Mouse (Mus musculus) neural tube, embryonic 15.5 days (tissue): ENCODE data around the gene Acap2. TPM values are rescaled to one million over a fixed set of nuclear protein-coding genes. Genes with fewer than 3 reads are reported as not detected.
A peak's percentile ranks its signal among the peaks of the same experiment; 100 is the strongest.

Experiments
- ATAC-seq: fragments of 200-750 bp; cut with Nextera tagmentation; 2 replicates; pipeline ENCODE4 v1.8.0; 2017; ENCODE audit warnings: mild to moderate bottlenecking, moderate TSS enrichment, moderate library complexity; ENCODE audit not compliant: low FRiP score
- H3K27ac ChIP-seq: fragments of 300-500 bp; sonication (generic); replicated peaks from 2 replicates; pipeline ENCODE4 v1.5.1; 2015; ENCODE audit warnings: mild to moderate bottlenecking, inconsistent platforms
- H3K27me3 ChIP-seq: fragments of 300-500 bp; sonication (generic); replicated peaks from 2 replicates; pipeline ENCODE4 v1.6.1; 2015; ENCODE audit warnings: inconsistent platforms
- H3K36me3 ChIP-seq: fragments of 300-500 bp; sonication (generic); 2 replicates; pipeline ENCODE4 v1.6.1; 2015; ENCODE audit warnings: inconsistent platforms
- H3K4me1 ChIP-seq: fragments of 300-500 bp; sonication (generic); 2 replicates; pipeline ENCODE4 v1.6.1; 2015; ENCODE audit warnings: inconsistent platforms
- H3K4me2 ChIP-seq: fragments of 300-500 bp; sonication (generic); 2 replicates; pipeline ENCODE4 v1.6.1; 2015; ENCODE audit warnings: inconsistent platforms, mild to moderate bottlenecking, moderate library complexity
- H3K4me3 ChIP-seq: fragments of 300-500 bp; sonication (generic); replicated peaks from 2 replicates; pipeline ENCODE4 v1.5.1; 2015; ENCODE audit warnings: mild to moderate bottlenecking, inconsistent platforms
- H3K9ac ChIP-seq: fragments of 300-500 bp; sonication (generic); replicated peaks from 2 replicates; pipeline ENCODE4 v1.6.1; 2015; ENCODE audit warnings: mild to moderate bottlenecking, inconsistent platforms
- H3K9me3 ChIP-seq: fragments of 300-500 bp; sonication (generic); replicated peaks from 2 replicates; pipeline ENCODE4 v1.6.1; 2016; ENCODE audit warnings: inconsistent platforms
- WGBS: fragments of 180-500 bp; shearing (Covaris S2); methylation state at CpG from one replicate; pipeline ENCODE4 v1.1.7; 2015; ENCODE audit warnings: mixed read lengths; 5-methylcytosine and 5-hydroxymethylcytosine counted together
- polyA plus RNA-seq: library from polyadenylated mRNA; unstranded; fragments of >200 nt; fragmentation: Nextera tagmentation; extraction: Ambion mirVana; gene quantifications from 2 replicates; pipeline ENCODE4 v1.2.1, GENCODE M21; 2015

Gene Acap2
- polyA plus RNA-seq, 1 experiment from 2014 or later, result 10.4 TPM

GRCm38 (mm10) chr16:31185757-31186156 is 15.3 kb downstream of the Acap2 start:
- peaks cover 14% of the 10 kb centered on the region for H3K4me1 ChIP-seq
- no peak overlapping the region for H3K4me2 ChIP-seq
- H3K27me3 ChIP-seq, result no peaks in the 10 kb centered on the region
- no peak overlapping the region for H3K27ac ChIP-seq
- ATAC-seq, result no peak
- H3K36me3 ChIP-seq, result no peaks in the 10 kb centered on the region
- no peak overlapping the region for H3K4me3 ChIP-seq
- H3K9me3 ChIP-seq, result no peaks in the 10 kb centered on the region
- 94% methylated on average over 2 of the region's 2 CpGs for WGBS
- H3K9ac ChIP-seq, result no peak overlapping the region

DNA sequence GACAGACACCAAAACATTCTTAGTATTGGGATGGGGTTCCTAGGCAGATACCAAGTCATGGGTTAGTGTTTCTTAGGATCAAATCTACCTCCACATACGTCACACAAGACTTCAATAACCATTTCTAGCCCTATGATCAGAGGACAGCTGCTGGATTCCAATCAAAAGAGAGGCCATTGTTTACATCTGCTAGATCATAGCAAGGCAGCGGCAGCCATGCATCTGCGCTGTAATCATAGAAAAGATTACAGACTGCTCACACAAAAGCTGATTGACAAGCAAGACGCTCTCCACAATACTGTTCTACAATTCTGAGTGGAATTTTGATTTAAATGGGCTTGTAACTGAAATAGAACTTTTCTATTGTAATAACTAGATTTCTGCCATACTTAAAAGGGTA is 16.3 kb downstream of the Acap2 start:
- WGBS, result 86% methylated on average over 4 of the region's 4 CpGs
- no peak overlapping the region for H3K9ac ChIP-seq
- no peak overlapping the region for H3K4me3 ChIP-seq
- H3K9me3 ChIP-seq, result no peaks in the 10 kb centered on the region
- no peaks in the 10 kb centered on the region for H3K27me3 ChIP-seq
- peaks cover 17% of the 10 kb centered on the region for H3K4me1 ChIP-seq
- H3K4me2 ChIP-seq, result no peak overlapping the region
- no peaks in the 10 kb centered on the region for H3K36me3 ChIP-seq
- ATAC-seq, result no peak
- no peak overlapping the region for H3K27ac ChIP-seq

DNA sequence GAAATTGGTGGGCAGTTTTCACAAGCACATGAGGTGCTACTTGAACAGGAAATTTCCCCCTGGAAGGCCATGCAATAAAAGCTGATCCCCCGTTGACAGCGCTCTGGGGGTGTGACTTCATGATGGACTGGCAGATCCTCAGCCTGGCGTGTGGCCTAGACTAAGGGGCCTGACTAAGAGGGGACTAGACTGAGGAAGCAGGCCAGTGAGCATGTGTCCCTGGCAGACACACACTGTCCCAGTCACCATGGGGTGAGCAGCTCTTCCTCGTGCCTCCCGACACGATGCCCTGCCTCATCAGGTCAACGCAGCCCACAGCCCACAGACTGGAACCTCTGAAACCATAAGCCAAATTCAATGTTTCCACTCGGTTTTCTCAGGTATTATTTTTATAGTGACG is 18.5 kb downstream of the Acap2 start:
- peaks cover 12% of the 10 kb centered on the region; the same call in 1 of the 2 replicates for H3K4me1 ChIP-seq
- H3K4me2 ChIP-seq, result no peak overlapping the region
- no peak overlapping the region for H3K9ac ChIP-seq
- no peaks in the 10 kb centered on the region for H3K27me3 ChIP-seq
- no peaks in the 10 kb centered on the region for H3K36me3 ChIP-seq
- H3K4me3 ChIP-seq, result no peak overlapping the region
- 58% methylated on average over 9 of the region's 9 CpGs for WGBS
- ATAC-seq, result peak; percentile 47; the same call in 1 of the 2 replicates
- H3K27ac ChIP-seq, result no peak overlapping the region
- H3K9me3 ChIP-seq, result no peaks in the 10 kb centered on the region

DNA sequence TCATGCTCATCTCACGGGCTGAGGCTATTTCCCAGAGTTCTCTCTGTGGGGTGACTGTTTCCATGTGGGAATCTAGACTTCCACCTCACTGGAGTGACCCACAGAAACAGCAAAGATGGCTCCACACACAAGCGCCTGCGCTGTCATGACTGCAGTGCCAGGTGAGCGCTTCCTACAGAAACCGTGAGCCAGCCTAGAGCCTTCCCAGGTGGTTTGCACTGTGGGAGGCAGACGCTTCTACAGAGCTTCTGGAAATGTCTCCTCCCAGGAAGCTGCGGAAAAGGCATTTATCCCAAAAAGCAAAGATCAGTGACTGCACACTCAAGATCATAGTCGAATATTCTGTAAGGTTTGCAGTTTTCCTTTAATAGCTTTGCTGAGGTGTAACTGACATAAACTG is 20.2 kb downstream of the Acap2 start:
- ATAC-seq, result no peak

DNA sequence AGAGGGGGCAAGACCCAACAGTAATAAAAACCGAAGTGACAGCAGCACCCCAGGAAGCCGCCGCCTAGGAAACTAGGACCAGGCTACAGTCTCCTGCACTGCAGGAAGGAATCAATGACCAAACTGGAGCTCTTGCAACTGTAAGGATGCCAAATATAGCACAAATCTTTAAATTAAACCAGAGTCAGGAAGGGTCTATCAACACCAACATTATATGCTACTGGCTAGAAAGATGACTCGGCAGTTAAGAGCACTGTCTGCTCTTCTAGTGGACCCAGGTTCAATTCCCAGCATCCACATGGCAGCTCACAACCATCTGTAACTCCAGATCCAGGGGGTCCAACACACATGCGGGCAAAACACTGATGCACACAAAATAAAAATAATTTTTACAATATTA is 21.7 kb downstream of the Acap2 start:
- H3K27ac ChIP-seq, result no peak overlapping the region
- no peak for ATAC-seq
- H3K27me3 ChIP-seq, result no peaks in the 10 kb centered on the region
- no peak overlapping the region for H3K4me3 ChIP-seq
- H3K9ac ChIP-seq, result no peak overlapping the region
- no peaks in the 10 kb centered on the region for H3K9me3 ChIP-seq
- no peaks in the 10 kb centered on the region for H3K36me3 ChIP-seq
- 56% methylated on average over 5 of the region's 5 CpGs for WGBS
- H3K4me1 ChIP-seq, result peaks cover 12% of the 10 kb centered on the region; the same call in 1 of the 2 replicates
- no peak overlapping the region for H3K4me2 ChIP-seq

More for the DNA sequence above, 20.2 kb downstream of the Acap2 start:
- Histone ChIP-seq H3K9ac (no peak overlapping the region), H3K4me2 (no peak overlapping the region), H3K9me3 (no peaks in the 10 kb centered on the region), H3K27ac (no peak overlapping the region), H3K4me1 (peaks cover 12% of the 10 kb centered on the region; the same call in 1 of the 2 replicates), H3K36me3 (no peaks in the 10 kb centered on the region), H3K27me3 (no peaks in the 10 kb centered on the region), H3K4me3 (no peak overlapping the region)
- 83% methylated on average over 8 of the region's 8 CpGs for WGBS

DNA sequence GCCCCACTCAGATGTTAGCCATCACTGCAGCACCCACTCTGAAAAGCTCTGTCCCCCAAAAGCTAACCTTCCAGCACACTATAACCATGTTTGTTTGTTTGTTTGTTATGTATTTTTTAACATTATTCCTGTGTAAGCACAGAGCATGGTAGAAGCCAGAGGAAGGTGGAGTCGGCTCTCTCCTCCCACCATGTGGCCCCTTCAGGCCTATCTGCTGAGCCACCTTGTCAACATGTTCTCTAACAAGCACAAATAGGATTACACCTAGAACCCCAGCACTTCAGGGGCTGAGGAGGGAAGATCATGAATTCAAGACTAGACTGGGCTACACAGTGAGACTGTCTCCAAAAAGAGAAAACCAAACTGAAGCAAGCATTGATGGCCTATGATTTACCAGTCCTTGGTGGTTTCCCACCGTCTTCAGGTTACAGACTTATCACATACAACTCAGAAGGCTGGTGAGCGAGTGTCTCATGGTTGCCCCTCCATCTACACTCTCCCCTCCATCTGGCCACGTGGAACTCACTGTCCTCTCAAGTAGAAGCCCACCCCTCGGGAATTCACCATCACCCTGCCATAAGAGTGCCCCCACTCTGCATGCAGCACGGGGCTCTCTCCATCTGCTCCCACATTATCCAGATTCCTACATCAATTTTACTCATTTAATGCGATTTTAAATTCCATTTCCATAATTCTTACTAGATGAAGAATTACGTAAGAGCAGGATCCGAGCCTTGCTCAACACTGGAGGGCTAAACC is 26.0 kb downstream of the Acap2 start:
- Histone ChIP-seq H3K36me3 (no peaks in the 10 kb centered on the region), H3K4me3 (no peak overlapping the region), H3K4me2 (no peak overlapping the region), H3K9me3 (no peaks in the 10 kb centered on the region), H3K27ac (no peak overlapping the region), H3K4me1 (0 out of 2 replicates have a peak, but pooled peaks cover 3% of the 10 kb centered on the region), H3K27me3 (no peaks in the 10 kb centered on the region), H3K9ac (no peak overlapping the region)
- 82% methylated on average over 9 of the region's 9 CpGs for WGBS
- ATAC-seq, result no peak

DNA sequence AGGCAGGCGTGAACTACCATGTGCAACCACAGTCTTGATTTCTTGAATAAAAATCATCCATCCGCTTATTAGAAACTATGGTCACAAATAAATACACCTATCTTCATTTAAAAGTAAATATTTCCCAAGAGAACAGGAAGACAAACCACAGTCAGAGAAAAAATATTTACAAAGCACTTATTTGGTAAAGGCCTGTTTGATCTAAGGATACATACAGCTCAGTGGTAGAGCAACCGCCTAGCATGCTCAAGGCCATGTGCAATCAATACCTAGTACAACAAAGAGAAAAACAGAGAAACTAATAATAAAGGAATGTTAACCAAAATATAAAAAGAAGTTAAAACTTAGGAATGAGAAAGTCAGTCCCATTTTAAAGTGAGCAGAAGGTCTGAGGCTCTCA is 28.8 kb downstream of the Acap2 start:
- ATAC-seq, result no peak
- Histone ChIP-seq H3K4me2 (no peak overlapping the region), H3K27ac (no peak overlapping the region), H3K9me3 (no peaks in the 10 kb centered on the region), H3K4me3 (no peak overlapping the region), H3K27me3 (no peaks in the 10 kb centered on the region), H3K9ac (no peak overlapping the region), H3K36me3 (no peaks in the 10 kb centered on the region), H3K4me1 (peaks cover 7% of the 10 kb centered on the region)
- 94% methylated on average over 3 of the region's 3 CpGs for WGBS

DNA sequence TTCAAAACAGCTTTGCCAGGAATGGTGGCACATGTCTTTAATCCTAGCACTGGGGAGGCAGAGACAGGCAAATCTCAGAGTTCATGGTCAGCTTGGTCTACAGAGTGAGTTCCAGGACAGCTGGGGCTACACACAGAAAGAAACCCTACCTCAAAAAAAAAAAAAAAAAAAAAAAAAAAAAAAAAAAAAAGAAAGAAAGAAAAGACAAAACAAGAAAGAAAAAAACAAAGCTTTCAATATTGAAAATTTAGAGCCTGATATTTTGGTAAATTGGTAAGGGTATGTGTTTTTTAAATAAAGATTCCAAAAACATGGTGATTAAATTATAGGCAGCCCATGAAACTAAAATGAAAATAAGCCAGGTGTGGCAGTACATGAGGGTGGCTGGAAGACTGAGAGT is 29.6 kb downstream of the Acap2 start:
- Histone ChIP-seq H3K27me3 (no peaks in the 10 kb centered on the region), H3K9ac (no peak overlapping the region), H3K27ac (no peak overlapping the region), H3K4me3 (no peak overlapping the region), H3K9me3 (no peaks in the 10 kb centered on the region), H3K4me2 (no peak overlapping the region), H3K36me3 (no peaks in the 10 kb centered on the region), H3K4me1 (peaks cover 7% of the 10 kb centered on the region)
- ATAC-seq, result no peak

DNA sequence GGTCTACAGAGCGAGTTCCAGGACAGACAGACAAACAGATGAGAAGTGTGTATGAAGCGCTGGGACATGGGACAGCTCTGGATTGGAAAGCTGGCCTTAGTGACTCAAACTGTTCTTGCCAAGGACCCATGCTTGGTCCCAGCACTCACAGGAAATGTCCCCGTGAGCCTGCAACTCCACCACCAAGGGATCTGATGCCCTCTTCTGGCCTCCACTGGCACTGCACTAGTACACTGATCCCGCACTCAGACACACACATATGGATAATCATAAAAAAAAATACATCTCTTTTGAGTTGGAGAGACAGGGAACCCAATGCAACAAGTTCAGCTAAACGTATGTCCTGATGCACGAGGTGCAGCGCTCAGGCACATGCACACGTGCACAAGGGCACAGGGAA is 30.7 kb downstream of the Acap2 start:
- no peak for ATAC-seq
- Histone ChIP-seq H3K9ac (no peak overlapping the region), H3K27me3 (no peaks in the 10 kb centered on the region), H3K4me1 (peaks cover 15% of the 10 kb centered on the region), H3K4me3 (no peak overlapping the region), H3K27ac (no peak overlapping the region), H3K36me3 (no peaks in the 10 kb centered on the region), H3K4me2 (no peak overlapping the region), H3K9me3 (no peaks in the 10 kb centered on the region)
- 95% methylated on average over 8 of the region's 8 CpGs for WGBS

DNA sequence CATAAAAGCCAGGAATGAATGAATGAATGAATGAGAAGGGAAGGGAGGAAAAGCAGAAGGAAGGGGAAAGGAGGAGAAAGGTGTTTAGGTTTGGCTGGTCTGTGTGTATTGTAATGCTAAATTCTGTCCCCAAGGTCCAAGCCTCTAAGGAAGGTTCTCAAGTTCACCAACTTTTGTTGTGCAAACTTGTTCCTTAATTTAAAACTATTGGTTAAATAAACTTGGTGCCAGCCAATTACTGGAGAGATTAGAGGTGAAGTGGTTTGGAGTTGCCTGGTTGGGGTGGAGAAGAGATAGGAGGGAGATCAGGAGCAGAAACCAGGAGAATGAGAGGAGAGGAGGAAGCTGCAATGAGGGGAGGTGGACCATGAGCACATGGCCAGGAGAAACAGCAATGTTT is 31.4 kb downstream of the Acap2 start:
- Histone ChIP-seq H3K36me3 (no peaks in the 10 kb centered on the region), H3K4me3 (no peak overlapping the region), H3K27me3 (no peaks in the 10 kb centered on the region), H3K9me3 (no peaks in the 10 kb centered on the region), H3K27ac (no peak overlapping the region), H3K4me2 (no peak overlapping the region), H3K4me1 (peaks cover 15% of the 10 kb centered on the region), H3K9ac (no peak overlapping the region)
- ATAC-seq, result no peak

GRCm38 (mm10) chr16:31167934-31168333 is 33.1 kb downstream of the Acap2 start:
- Histone ChIP-seq H3K36me3 (no peaks in the 10 kb centered on the region), H3K4me1 (peaks cover 15% of the 10 kb centered on the region), H3K9me3 (no peaks in the 10 kb centered on the region), H3K9ac (no peak overlapping the region), H3K4me2 (no peak overlapping the region), H3K27me3 (no peaks in the 10 kb centered on the region), H3K4me3 (no peak overlapping the region), H3K27ac (no peak overlapping the region)
- no peak for ATAC-seq
- WGBS, result 59% methylated on average over 7 of the region's 7 CpGs

DNA sequence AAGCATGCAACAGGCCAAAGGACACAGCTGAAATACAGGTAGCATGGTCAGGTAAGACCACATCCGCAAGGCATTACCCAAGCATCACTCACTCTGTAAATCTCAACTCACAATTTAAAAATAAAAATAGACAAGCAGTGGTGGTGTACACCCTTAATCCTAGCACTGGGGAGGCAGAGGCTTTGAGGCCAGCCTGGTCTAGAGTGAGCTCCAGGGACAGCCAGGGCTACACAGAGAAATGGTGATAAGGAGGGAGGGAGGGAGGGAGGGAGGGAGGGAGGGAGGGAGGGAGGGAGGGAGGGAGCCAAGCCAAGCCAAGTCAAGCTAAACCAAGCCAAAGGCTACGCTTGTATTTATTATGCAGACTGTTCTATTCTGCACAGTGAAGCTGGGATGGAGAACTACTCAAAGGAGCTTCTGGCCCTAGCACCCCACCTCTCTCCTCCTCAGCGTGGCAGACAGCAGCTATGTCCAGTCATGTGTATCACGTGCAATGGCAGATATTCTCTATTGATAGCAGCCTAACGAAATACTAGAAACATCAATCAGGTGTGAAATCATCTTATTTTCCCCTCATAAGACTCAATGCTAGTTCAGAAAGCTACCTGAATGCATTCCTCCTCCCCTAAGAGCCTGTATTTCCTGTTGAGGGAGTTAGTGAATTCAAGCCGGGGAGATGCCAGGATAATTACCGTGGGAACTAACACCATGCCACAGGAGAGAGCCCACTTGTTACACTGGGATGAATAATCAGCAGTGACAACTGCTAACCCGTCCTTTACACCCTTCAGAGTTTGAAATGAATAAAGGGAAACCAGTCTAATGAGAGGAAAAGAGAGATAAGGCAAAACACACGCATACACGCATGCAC is 33.8 kb downstream of the Acap2 start:
- Histone ChIP-seq H3K4me2 (no peak overlapping the region), H3K27ac (0 out of 2 replicates have a peak overlapping the region, but pooled peaks have one; percentile 37), H3K9me3 (no peaks in the 10 kb centered on the region), H3K36me3 (no peaks in the 10 kb centered on the region), H3K9ac (no peak overlapping the region), H3K4me3 (no peak overlapping the region), H3K4me1 (peaks cover 15% of the 10 kb centered on the region), H3K27me3 (no peaks in the 10 kb centered on the region)
- WGBS, result 47% methylated on average over 10 of the region's 10 CpGs
- no peak for ATAC-seq
